ENCODE assay signal across 28 mouse cellular contexts in genomic region chr4:115236462-115237096, GRCm38 (mm10). TPM values are rescaled to one million over a fixed set of nuclear protein-coding genes. Genes with fewer than 3 reads are reported as not detected.
"Had no signal": no experiment of that assay in that cellular context is flagged by ENCODE, and none has a peak within 500 bp of the region (broad histone marks: within the 10 kb centered on the region; RNA-seq: fewer than 3 reads in every experiment).

No protein-coding gene starts in this region.

- H3K36me3 ChIP-seq: liver, embryonic 13.5 days had no signal

- H3K4me2 ChIP-seq: liver, embryonic 13.5 days; midbrain, embryonic 11.5 days had no signal

- H3K9ac ChIP-seq: liver, embryonic 13.5 days had no signal

- H3K4me3 ChIP-seq: liver, embryonic 13.5 days; megakaryocyte, embryonic 14.5 days had no signal

- DNase-seq: kidney, adult 18-20 months; kidney, adult 9 months; kidney, postnatal 14 days; liver, embryonic 13.5 days; lung, adult 2 months; lung, postnatal 10 days; lung, postnatal 36 days; midbrain, embryonic 14.5 days; right cerebral cortex, adult 18-20 months; right cerebral cortex, postnatal 14 days; right cerebral cortex, postnatal 4 days; thymus, adult 18-20 months; thymus, postnatal 36 days had no signal

- H3K9me3 ChIP-seq: liver, embryonic 13.5 days had no signal

- H3K4me1 ChIP-seq: liver, embryonic 13.5 days; megakaryocyte, embryonic 14.5 days had no signal

- H3K27me3 ChIP-seq: liver, embryonic 13.5 days; megakaryocyte, embryonic 14.5 days had no signal

- H3K27ac ChIP-seq: liver, embryonic 13.5 days had no signal

RNA-seq across cellular contexts. Expression of gene Cyp4a29, which starts 5.3 kb away (rescaled TPM):
- total RNA-seq: layer of hippocampus, adult 18-20 months; layer of hippocampus, postnatal 14 days; left cerebral cortex, postnatal 25 days; liver, adult 2 months; midbrain, postnatal 0 days had no signal
- polyA plus RNA-seq: kidney, embryonic 16.5 days; limb, embryonic 11.5 days; liver, adult 2 months; liver, embryonic 13.5 days; liver, embryonic 16.5 days; lung, adult 2 months; midbrain, embryonic 11.5 days; midbrain, embryonic 14.5 days; midbrain, postnatal 0 days; neural tube, embryonic 11.5 days; neural tube, embryonic 14.5 days; stomach, embryonic 14.5 days; testis, adult 2 months; urinary bladder, adult 2 months had no signal
